Comparison of ENCODE assay signal across 9 mouse cellular contexts in the genomic region with DNA sequence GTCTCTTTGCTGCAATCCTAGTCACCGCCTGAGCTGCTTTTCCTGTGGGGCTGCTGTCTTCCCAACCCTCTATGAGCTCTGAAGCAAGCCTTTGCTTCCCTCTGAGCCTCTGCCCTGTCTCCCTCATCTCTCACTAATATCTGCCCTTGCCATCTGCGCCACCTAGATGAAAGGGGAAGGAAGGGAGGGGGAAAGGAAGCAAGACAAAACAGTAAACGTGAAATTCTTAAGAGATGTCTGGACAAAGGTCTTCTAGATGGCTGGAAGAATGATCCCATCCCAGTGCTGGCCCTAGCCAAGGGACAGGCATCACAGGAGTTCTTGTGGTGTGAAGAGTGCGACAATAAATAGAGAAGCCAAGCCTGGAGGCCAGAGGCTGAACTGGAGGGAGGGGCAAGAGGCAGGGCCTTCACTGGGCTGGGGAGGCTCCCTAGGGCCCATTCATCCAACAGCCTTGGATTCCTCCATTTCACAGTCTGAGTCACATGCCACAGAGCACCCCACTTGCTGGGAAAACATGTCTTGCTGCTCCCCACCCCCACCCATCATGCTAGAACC. TPM values are rescaled to one million over a fixed set of nuclear protein-coding genes. Genes with fewer than 3 reads are reported as not detected.
DNase-seq lines count a peak whose midpoint lies in the region; TF ChIP-seq lines count a peak whose summit lies in the region.
"Had no signal": no experiment of that assay in that cellular context is flagged by ENCODE, and none has a peak within 500 bp of the region (broad histone marks: within the 10 kb centered on the region; RNA-seq: fewer than 3 reads in every experiment).

No protein-coding gene starts in this region.

- H3K36me3 ChIP-seq in limb, embryonic 10.5 days = no peaks in the 10 kb centered on the region

- H3K27ac ChIP-seq in gastrocnemius, adult 2 months = peak overlapping the region; percentile 88
- peak overlapping the region; percentile 66 for H3K27ac ChIP-seq in limb, embryonic 10.5 days

- 0 out of 2 replicates have a peak, but pooled peaks have one; percentile 11 for TF ChIP-seq CTCF in gastrocnemius, adult 2 months (IDR thresholded peaks at IDR 0.05)

- intact Hi-C loops in gastrocnemius, adult 2 months (cut with DNase I) = no loop called here
- intact Hi-C loops in heart, postnatal 25 days (cut with DNase I) = no loop called here

- peaks cover 14% of the 10 kb centered on the region; the same call in 1 of the 2 replicates for H3K27me3 ChIP-seq in limb, embryonic 10.5 days (ENCODE audit: low read depth, poor library complexity, severe bottlenecking)

- peak overlapping the region; percentile 72 for H3K4me3 ChIP-seq in gastrocnemius, adult 2 months
- no peak overlapping the region for H3K4me3 ChIP-seq in limb, embryonic 10.5 days

- WGBS in limb, embryonic 10.5 days = 35% methylated on average over 4 of the region's 4 CpGs

- H3K4me1 ChIP-seq in limb, embryonic 10.5 days = peaks cover 42% of the 10 kb centered on the region

- H3K9me3 ChIP-seq in limb, embryonic 10.5 days (replicated peaks) = no peaks in the 10 kb centered on the region

- peak; percentile 80 for DNase-seq in gastrocnemius, adult 2 months
- no peak for DNase-seq in gastrocnemius, postnatal 4 days (ENCODE audit: low spot score in 2 of 2)
- peak; percentile 81 to 94 for DNase-seq in adrenal gland, adult (ENCODE audit: inconsistent age in 2 of 2, low spot score in 1 of 2)
- peak; percentile 41 for DNase-seq in heart, postnatal 25 days (ENCODE audit: low spot score)
- no peak for DNase-seq in limb, embryonic 10.5 days (ENCODE audit: low spot score)
- DNase-seq in right cerebral cortex, postnatal 4 days = no peak
- DNase-seq in right cerebral cortex, postnatal 14 days = no peak
- no peak for DNase-seq in spleen, postnatal 4 days (ENCODE audit: low spot score in 2 of 2)

RNA-seq across cellular contexts. Expression of gene Slco2b1, which starts 4.0 kb away (rescaled TPM):
- 1 to 10 TPM; 5.2 to 7.1 TPM for total RNA-seq in gastrocnemius, adult 2 months (2021)
- total RNA-seq in gastrocnemius, postnatal 4 days (2021) = 1 to 10 TPM; 8.0 to 9.1 TPM
- total RNA-seq in heart, postnatal 25 days (2021) = 1 to 10 TPM; 7.2 to 8.1 TPM
- 0.92 and 1.6 TPM in 2 replicates for polyA plus RNA-seq in limb, embryonic 10.5 days (2016; fragmentation: Nextera tagmentation; extraction: Ambion mirVana)

RNA-seq across cellular contexts. Expression of gene Olfr520, which starts 23.0 kb away (rescaled TPM):
- not detected for total RNA-seq in gastrocnemius, adult 2 months (2021)
- under 1 TPM in 1 of 2 experiments, not detected in 1; 0.21 TPM for total RNA-seq in gastrocnemius, postnatal 4 days (2021)
- total RNA-seq in heart, postnatal 25 days (2021) = not detected
- not detected in 2 replicates for polyA plus RNA-seq in limb, embryonic 10.5 days (2016; fragmentation: Nextera tagmentation; extraction: Ambion mirVana)

RNA-seq across cellular contexts. Expression of gene Olfr521, which starts 56.2 kb away (rescaled TPM):
- total RNA-seq in gastrocnemius, adult 2 months (2021) = not detected
- total RNA-seq in gastrocnemius, postnatal 4 days (2021) = not detected
- not detected for total RNA-seq in heart, postnatal 25 days (2021)
- polyA plus RNA-seq in limb, embryonic 10.5 days (2016; fragmentation: Nextera tagmentation; extraction: Ambion mirVana) = not detected in 2 replicates
- total RNA-seq: left cerebral cortex, postnatal 10 days had no signal

Comparison
In these comparisons a context has a peak if more than half of its experiments do, and no peak if none do; other contexts are left out.
1. DNase-seq: peak in gastrocnemius, adult 2 months (single experiment), adrenal gland, adult (2 of 2) and heart, postnatal 25 days (single experiment); none in gastrocnemius, postnatal 4 days (0 of 2), limb, embryonic 10.5 days (single experiment), right cerebral cortex, postnatal 4 days (single experiment), right cerebral cortex, postnatal 14 days (single experiment) and spleen, postnatal 4 days (0 of 2).